Mouse (Mus musculus) spleen, postnatal 36 days (tissue): ENCODE measurements around the gene Iqce.

ENCODE experiments used
- DNase-seq, 2 experiments: peaks; one replicate each; pipeline ENCODE4 v3.0.0; 2022; ENCODE audit warnings: low spot score in 2 of 2, mixed read lengths in 1 of 2

Iqce gene

DNA sequence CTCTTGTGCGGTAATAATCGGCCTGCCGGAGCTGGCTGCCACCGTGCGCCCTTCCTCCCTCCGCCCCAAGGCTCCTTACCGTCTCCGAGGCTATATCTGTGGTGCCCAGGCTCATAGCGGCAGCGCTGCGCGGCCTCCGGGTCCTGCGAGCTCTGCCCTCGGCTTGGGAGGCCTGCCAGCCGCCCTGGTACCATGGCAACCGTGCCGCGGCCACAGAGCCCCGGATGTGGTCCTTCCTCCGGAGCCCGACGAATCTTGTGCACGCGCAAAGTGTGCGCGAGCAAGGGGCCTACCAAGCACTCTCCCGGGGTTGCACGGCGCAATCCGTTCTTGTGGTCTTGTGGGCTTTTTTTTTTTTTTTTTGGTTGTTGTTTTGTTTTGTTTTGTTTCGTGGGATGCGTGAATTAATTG is at the start of gene Iqce:
TSS of gene Iqce (minus strand) at position 276 of the 411 bp plus-strand sequence.
- DNase-seq = peak; percentile 94

DNA sequence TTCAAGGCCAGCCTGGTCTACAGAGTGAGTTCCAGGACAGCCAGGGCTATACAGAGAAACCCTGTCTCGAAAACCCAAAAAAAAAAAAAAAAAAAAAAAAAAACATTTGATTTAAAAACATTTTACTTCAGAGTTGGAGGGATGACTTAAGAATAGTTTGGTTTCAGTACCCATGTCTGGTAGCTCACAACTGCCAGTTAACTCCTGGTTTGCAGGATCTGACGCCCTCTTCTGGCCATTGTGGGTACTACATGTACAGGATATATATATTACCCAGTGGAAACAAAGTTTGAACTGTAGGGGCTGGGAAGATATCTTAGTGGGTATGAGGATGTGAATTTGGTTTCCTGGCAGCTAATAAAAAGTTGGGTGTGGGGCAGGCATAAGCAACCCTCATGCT is 48.7 kb upstream of the Iqce start:
- DNase-seq = peak in 1 of 2 experiments; percentile 52

DNA sequence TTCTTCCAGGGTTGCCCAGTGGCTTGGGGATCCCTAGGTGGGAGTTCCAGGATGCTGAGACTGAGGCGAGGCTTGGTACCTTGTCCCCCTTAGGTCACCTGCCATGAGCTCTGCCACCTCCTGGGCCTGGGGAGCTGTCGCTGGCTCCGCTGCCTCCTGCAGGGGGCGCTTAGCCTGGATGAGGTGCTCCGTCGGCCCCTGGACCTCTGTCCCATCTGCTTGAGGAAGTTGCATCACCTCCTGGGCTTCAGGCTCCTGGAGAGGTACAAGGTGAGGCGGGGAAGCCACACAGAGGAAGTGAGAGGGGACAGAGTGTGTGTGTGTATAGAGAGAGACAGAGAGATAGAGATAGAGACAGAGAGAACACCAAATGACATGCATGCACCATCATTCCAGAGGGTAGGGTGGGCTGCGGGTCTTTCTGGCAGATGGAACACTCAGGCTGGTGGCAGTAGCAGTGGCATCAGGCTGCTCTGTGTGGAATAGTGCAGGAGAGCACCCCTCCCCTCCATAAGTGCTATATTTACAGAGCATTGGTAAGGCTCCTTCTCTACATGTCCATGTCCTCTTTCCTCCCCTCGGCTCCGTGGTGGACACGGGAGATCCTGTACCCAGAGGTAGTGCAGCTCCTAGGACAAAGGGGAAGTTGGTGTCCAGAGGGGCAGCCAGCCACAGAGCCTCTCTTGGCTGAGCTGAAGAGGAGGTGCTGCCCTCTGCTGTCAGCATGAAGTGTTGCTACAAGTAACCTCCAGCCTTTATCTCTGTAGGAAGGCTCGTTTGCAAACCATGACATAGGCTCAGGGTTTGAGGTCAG is 47.1 kb upstream of the Iqce start:
- DNase-seq = peak; percentile 76 to 77

DNA sequence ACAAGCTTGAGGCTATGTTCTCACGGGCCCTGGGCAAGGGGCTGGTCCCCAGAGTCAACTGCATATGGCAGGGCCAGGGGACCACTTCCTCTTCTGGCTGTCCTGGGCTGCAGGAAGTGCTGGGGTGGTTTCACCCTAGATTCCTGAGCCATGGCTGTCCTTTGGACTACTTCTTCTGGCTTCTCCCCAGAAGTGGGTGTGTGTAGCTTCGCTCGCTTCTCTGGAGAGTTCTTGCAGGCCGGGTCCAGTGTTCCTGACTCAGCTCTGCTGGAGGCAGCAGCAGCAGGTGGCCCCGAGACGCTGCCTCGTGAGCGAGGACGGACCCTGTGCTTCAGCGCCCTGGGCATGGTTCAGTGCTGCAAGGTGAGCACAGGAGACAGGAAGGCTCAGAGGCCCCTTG is 46.2 kb upstream of the Iqce start:
- peak; percentile 54 to 55 for DNase-seq

DNA sequence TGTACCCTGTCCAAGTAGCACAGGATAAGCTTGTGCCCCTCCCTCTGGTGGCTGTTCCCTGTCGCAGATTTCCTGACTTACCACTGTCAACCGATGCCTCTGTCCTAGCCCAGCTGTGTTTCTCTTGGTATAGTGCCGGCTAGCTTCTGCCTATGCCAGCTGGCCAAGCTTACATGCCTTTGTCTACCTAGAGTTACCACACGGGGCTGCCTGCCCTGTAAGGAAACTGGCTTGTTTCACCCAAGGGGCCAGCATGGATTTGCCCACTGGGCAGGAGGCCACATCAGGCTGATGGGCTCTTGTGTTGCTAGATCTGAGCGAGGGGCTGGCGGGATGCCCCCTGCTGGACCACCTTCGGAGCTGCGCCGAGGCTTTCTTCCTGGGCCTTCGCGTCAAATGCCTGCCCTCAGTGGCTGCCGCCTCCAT is 41.5 kb upstream of the Iqce start:
- DNase-seq = no peak

DNA sequence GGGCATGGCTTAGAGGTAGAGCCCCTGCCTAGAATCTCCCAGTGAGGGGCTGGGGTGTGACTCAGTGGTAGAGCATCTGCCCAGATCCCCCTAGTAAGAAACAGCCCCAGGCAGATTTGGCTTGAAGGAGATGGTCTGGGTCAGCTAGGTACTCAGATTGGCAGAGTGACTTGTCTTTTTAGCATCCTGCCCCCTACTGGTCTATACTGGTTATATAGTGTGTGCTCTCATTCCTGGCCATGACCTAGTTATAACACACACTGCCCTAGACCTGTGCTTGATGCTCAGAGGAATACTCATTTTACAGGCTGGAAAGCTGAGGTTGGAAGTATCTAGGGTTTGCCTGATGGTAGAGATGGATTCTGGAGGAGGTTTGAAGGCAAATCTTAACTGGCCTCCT is 39.7 kb upstream of the Iqce start:
- DNase-seq = peak in 1 of 2 experiments; percentile 48

DNA sequence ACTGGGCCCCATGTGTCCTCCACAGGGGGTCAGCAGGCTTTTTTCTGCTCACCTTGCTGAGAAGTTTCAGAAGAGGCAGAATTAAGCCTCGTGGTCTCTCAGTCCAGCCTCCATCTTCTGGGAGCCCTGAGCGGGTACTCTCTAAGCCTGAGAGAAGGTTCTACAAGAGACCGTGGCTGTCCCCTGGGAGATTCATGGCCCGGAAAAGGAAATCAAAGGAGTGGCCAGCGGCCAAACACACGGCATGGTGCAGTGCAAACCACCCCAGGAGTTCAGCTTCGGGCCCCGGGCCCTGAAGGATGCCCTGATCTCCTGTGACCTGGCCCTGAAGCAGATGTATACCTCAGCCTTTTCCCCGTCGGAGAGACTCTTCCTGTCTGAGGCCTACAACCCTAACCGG is 38.9 kb upstream of the Iqce start:
- no peak for DNase-seq

DNA sequence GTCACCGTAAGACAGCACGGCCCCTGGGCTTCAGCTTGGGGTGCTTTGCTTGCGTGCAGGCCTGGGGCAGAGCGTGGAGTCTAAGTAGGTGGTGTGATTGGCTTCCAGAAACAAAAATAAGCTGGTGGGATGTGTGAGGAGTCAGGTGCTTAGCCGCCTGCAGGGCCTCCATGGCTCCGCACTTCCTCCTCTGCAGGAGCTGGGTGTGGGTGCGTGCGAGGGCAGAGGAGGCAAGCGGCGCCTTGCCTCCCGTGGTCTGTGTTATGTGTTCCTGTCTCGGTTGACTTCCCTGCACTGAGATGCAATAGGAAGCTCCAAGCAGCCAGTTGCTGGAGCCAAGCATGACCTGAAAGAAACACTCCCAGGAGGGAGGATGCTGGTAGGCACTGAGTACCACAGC is 37.6 kb upstream of the Iqce start:
- no peak for DNase-seq

DNA sequence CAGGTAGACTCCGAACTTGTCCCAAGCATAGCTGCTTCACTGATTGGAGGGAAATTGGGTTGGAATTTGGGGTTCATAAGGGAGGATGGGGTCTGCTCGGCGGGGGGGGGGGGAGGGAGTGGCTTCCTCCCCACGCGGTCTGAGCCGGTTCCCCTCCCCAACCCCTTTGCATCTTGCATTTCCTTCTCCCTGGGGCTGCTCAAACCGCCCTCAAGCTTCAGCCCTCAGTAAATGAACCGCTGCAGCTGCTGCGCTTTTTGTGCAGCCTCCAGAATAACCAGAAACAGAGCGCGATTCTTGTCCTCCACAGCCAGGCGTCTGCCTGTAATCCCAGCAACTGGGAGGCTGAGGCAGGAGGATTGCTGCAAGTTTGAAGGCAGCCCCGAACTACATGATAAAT is 34.0 kb upstream of the Iqce start:
- peak; percentile 50 to 51 for DNase-seq

DNA sequence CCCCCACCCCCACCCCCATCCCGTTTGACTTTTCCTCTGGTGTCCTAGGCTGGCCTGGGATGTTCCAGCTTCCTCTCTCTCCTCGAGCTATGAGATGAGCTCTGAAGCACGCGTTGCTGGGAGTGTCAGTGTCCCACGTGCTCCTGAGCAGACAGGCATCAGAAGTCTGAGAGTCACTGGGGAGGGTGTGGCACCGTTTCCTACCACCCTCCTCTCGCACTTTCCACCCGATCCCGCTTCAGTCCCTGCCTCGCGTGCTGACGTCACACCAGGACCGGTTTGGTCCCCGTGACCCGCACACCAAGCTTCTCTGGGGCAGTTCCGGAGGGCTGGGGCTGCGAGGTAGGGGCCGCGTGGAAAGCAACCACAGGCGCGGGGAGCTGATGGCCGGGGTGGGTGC is 33.1 kb upstream of the Iqce start:
- peak; percentile 40 to 48 for DNase-seq

DNA sequence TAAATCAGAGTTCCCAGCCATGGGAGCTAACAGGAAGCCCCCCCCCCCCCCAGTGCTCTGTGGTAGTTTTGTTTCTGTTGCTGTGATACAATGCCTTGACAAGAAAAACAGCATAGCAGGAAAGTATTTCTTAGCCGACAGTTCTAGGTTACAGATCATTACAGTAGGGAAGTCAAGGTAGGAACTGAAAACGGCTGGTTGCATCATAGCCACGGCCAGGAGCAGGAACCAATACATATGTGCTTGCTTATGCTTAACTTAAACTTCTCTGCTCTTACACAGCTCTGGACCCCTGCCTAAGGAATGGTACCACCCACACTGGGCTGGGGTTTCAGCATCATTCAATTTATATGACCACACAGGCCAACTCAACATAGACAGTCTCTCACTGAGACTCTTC is 31.2 kb upstream of the Iqce start:
- DNase-seq = peak; percentile 49 to 55

DNA sequence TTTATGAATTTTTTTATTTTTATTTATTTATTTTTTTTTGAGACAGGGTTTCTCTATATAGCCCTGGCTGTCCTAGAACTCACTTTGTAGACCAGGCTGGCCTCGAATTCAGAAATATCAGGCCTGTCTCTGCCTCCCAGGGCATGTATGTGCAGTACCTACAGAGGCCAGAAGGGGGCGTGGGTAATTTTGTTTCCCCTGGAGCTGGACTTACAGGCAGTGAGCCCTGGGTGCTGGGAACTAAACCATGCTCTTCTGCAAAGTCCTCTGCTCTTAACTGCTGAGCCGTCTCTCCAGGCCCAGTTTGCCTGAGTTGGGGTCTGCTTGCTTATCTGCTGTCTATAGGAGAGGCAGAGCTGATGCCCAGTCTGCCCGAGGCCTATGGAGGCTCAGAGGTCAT is 30.0 kb upstream of the Iqce start:
- no peak for DNase-seq

DNA sequence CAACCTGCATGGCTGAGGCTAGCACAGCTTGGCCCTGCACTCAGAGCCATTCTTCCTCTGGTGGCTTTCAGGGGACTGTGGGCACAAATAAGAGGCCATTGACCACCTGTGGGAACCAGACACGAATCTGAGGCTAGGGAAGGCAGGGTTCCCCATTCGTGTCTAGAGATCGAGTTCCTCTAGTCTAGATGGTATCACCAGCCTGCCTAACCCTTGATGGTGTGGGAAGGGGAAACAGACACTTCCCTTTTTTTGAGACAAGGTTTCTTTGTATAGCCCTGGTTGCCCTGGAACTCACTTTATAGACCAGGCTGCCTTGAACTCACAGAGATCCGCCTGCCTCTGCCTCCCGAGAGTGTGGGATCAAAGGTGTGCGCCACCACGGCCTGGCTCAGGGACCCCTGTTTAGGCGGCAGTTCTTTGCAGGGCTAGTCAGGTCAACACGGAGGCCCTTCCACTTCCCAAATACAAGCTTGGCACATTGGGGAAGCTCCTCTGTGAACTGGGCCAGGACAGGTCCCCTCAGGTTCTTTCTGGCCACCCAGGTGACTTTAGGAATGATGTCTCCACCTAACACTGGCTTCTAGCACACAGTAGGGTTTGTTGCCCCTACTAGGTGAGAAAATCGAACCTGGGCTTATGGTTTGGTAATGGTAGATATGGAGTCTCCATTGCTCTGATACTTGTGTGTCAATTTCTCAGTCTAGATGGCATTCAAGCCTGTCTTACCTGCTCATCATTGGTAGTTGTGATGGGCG is 29.0 kb upstream of the Iqce start:
- DNase-seq = peak; percentile 60 to 62

DNA sequence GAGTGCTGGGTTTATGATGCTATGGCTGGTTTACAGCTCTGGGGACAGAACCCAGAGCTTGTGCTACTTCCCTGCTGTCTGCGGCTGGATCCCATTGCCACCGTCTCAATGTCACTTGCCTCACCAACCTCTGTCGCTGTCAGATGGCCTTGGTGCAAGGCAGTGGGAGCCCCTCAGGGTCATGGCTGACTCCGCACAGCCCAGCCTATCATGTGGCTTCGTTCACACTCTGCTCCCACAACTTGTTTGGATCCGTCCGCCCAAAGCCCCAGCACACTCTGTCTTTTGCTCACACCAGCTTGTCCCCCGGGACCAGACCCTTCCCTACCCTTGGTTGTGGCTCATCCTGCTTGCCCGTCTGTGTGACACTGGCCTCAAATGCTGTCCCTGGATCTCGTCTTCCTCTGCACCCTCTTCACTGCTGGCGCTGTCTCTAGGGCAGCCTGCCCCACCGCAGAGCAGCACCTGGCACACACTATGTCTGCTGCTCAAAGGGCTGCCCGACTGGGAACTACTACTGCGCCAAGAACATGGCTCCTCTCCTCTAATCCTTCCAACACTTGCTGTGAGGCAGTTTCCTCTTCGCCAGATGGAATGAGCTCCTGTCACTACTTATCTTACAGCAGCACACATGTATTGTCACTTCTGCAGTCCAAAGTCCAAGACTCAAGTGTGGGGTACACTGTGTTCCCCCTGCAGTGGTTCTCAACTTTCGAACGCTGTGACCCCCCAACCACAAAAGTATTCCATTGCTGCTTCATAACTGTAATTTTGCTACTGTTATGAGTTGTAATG is 25.0 kb upstream of the Iqce start:
- no peak for DNase-seq

DNA sequence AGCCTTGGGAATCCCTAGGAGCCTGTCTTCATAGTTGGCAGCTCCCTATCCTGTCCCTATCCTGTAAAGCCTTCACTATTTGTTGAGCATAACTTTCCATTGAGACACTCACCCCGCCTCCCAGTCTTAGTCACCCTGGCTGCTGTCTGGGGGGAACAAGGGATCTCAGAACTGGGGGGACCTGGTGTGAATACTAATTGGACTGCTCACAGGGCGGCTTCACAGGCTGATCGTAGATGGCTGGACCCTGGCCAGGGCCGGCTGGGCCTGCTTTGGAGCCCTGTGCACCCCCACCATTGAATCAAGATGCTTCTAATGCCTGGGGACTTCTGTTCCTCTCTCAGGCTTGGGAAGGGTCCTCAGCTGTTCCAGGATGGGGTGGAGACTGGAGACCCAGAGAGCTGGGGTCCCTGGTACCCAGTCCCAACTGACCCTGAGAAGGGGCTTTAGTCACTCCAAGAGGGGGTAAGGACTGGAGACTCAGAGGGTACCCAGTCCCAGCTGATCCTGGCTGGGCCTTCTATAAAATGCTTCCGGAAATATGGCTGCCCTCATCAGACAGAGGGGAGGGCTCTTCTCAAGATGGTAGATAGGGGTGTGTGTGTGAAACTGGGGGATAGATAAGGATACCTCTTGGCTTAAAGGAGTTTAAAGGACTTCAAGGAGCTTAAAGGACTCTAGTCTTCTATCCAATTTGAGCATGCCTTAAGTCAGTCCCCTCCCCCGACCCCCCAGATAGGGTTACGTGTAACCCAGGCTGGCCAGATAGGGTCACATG is 24.1 kb upstream of the Iqce start:
- no peak for DNase-seq

DNA sequence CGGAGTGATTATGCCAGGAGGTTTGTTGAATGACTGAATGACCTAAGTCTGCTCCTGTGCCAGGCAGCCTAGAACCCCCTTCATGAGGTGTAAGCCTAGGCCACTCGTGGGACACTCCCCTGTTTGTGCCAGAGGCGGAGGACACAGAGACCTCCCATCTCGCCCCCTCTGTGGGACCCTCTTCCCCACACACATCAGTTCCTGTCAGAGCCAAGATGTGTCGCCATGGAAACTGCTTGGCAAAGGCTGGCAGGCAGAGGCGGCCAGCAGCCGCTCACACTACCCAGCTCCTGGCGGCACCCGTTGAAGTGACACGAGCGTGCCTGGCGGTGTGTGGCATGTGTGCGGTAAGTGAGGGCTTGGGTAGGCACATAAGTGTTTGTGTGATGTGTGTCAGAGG is 21.6 kb upstream of the Iqce start, which contains the start of gene Amz1:
TSS of gene Amz1 (plus strand) at position 306 of the 400 bp plus-strand sequence.
- no peak for DNase-seq

DNA sequence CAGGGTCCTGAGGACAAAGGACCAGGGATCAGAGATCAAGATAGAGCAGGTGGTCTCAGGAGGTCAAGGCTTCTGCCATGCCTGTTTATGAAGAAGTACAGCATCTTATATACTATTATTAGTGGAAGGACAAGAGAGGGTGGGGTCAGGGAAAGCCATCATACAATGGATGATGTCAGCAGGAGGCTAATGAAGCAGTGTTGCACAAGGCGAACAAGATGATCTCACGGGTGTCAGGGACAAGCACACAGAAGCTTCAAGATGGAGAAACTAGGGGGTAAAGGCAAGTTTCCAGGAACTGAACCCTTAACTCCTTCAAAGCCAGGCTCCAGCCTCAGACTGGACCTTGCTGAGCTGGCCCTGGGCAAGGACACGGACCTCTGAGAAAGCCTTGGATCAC is 19.9 kb upstream of the Iqce start:
- no peak for DNase-seq

DNA sequence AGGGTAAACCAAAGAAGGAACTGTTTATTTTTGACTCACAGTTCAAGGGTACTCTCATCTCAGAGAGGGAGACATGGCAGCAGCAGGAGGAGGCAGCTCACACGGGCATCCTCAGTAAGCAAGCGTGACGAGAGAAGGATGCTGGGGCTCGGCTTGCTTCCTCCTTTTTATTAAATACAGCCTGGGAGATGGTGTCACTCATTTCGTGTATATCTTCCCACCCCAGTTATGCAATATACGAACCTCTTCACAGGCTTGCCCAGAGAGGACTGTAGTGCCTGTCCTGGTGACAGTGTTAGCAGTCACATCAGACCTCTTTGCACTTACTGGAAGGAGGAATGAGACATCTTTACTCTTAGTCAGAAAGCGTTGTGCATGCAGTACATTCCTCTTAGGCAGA is 18.6 kb upstream of the Iqce start:
- DNase-seq = no peak

DNA sequence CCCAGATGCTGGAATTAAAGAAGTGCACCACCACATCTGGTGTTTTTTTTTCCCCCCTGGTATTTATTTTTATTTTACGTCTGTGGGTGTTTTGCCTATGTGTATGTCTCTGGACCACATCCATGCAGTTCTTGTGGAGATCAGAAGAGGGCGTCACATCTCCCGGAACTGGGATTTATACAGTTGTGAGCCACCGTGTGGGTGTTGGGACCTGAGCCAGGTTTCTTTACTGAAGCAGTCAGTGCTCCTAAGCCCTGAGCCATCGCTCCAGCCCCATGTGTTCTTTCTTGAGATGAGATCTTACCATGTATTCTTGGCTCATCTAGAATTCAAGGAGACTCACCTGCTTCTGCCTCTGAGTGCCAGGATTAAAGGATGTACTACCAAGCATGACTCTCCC is 8.9 kb upstream of the Iqce start:
- DNase-seq = no peak

DNA sequence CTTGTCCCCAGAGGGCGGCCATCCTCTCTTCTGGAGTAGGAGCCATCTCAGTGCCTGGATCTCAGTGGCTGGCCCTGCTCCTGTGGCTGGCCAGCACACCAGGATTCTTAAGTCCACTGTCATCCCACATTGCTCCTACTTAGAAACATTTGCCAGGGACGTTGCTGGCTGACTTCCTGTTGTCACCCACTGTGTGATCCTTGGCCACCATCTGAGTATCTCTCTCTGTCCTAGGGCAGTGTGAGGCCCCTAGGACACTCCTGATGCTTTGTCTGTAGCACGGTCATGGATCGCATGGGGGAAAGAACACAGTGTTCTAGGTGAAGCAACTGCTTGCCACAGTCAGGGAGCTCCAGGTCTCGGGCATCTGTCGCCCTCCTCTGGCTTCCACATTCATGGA is 8.1 kb upstream of the Iqce start:
- DNase-seq = no peak

DNA sequence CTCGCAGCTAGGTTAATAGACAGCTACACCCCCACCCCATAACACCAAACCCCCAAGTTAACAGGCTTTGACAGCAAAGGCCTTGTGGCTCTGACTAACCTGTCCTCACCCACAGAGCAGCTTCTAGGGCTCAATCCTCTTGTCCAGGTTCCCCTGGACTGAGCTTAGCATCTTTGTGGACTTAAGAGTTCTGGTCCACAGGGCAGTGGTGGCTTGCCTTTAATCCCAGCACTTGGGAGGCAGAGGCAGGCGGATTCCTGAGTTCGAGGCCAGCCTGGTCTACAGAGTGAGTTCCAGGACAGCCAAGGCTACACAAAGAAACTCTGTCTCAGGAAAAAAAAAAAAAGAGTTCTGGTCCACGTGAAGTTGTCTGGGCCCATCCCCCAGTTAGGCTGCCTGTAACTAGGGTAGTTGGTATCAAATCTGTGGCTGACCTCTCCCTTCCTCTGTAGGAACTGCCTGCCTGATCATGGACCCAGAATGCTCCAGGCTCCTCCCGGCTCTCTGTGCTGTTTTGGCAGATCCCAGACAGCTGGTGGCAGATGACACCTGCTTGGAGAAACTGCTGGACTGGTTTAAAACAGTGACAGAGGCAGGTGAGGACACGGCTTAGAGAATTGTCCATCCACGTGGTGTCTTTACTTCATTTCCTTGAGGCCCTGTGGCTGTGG is 3.5 kb upstream of the Iqce start:
- DNase-seq = no peak
